Mouse (Mus musculus) gastrocnemius, adult 2 months (tissue): ENCODE results near the gene Paox. TPM values are rescaled to one million over a fixed set of nuclear protein-coding genes. Genes with fewer than 3 reads are reported as not detected.

Source experiments
- DNase-seq: peaks from one replicate; pipeline ENCODE4 v3.0.0; 2022
- H3K27ac ChIP-seq: fragments of 200-600 bp; 2 replicates; pipeline ENCODE4 v1.8.1; 2022; ENCODE audit warnings: mild to moderate bottlenecking
- H3K4me3 ChIP-seq: fragments of 200-600 bp; 2 replicates; pipeline ENCODE4 v1.8.1; 2022; ENCODE audit warnings: mild to moderate bottlenecking, moderate library complexity
- CTCF ChIP-seq: fragments of 200-600 bp; IDR thresholded peaks from 2 replicates; pipeline ENCODE4 v1.8.1; 2022; ENCODE audit warnings: antibody characterized with exemption, mild to moderate bottlenecking, moderate library complexity
- intact Hi-C: fragments of 180-260 bp; cut with DNase I; formaldehyde crosslinking; loops from one replicate; pipeline ENCODE4 v1.15.1; 2025
- total RNA-seq, 2 experiments: library from RNA; stranded (reverse); gene quantifications; 2 replicates each; pipeline ENCODE4 v1.2.3; 2021

Gene Paox
- total RNA-seq, 2 experiments from 2014 or later = 3.6 to 5.1 TPM

DNA sequence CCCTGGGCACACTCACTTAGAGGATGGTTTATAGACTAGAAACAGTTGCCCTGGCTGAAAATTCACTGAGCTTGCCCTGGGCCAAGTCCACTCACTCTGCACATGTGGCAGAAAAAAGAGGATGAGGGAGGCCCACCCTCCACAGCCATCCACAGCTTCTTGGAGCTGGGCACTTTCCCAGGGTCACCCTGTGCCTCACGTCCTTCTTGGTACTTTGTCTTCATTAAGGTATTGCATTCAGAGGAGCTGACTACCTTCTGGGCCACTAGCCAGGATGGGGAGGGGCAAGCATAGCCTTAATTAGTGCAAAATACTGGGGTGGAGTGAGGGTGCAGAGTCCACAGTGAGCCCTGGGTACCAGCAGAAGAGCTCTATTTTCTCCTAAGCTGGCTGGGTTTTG is 20.0 kb upstream of the Paox start:
- H3K4me3 ChIP-seq = no peak overlapping the region
- intact Hi-C loops = no loop called here

DNA sequence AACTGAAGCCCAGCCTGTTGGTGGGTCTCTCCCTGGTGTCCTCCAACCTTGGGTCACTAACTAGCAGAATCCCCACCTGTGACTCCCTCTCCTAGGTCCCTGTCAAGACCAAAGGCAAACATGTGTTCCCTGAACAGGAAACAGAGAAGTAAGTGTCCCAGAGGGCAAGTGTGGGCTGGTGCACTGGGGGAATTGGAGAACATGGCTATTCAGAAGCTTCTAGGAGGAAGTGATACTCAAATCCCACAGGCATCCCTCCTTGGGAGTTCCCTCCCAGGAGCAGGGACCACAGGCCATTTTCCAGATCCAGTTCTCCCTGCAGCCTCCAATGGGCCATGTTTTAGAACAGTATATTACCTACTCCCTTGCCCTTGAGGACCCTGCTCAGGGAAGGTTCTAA is 19.5 kb upstream of the Paox start:
- DNase-seq = no peak
- no peak overlapping the region for H3K27ac ChIP-seq
- TF ChIP-seq CTCF = no peak
- no peak overlapping the region for H3K4me3 ChIP-seq
- intact Hi-C loops = no loop called here

More for the DNA sequence above, 20.0 kb upstream of the Paox start:
- no peak overlapping the region for H3K27ac ChIP-seq
- no peak for TF ChIP-seq CTCF
- no peak for DNase-seq

DNA sequence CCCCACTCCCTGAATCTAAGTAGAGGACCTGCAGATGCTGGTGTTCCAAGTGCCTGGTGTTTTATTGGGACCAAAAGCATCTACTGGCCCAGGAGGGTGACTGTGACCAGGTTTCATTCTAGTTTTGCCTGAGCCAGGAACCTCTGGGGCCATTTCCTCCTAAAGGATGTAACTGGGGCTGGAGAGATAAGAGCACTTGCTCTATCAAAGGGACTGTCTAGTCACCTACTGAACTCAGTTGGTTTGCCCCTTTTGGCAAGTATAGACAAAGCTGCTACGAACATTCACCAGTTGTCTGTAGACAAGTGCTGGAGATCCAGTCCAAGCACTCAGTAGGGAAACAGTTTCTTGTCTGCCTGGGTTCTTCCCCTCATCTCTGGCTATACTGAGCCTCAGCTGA is 17.1 kb upstream of the Paox start:
- DNase-seq = no peak
- no peak for TF ChIP-seq CTCF
- Histone ChIP-seq H3K4me3 (no peak overlapping the region), H3K27ac (no peak overlapping the region)
- intact Hi-C loops = no loop called here

DNA sequence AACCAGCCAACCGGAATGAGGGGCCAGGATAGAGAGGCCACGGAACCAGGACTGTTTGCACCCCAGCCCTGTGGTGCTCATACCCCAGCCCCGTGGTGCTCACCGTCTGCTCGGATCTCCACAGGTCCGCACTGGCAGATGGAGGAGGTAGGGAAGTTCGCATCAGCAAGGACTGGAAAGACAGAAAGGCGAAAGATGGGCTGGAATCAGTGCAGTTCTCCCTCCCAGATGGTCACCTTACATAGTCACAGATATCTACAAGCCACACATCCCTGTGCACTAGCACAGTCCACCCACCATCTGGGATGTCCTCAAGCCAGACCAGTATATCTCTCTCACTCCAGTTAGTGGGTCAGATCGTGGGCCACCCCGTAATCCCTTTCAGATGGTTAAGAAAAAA is 14.1 kb upstream of the Paox start:
- DNase-seq = no peak
- Histone ChIP-seq H3K27ac (peak overlapping the region; percentile 94), H3K4me3 (peak overlapping the region; percentile 84)
- no peak for TF ChIP-seq CTCF
- intact Hi-C loops = no loop called here

DNA sequence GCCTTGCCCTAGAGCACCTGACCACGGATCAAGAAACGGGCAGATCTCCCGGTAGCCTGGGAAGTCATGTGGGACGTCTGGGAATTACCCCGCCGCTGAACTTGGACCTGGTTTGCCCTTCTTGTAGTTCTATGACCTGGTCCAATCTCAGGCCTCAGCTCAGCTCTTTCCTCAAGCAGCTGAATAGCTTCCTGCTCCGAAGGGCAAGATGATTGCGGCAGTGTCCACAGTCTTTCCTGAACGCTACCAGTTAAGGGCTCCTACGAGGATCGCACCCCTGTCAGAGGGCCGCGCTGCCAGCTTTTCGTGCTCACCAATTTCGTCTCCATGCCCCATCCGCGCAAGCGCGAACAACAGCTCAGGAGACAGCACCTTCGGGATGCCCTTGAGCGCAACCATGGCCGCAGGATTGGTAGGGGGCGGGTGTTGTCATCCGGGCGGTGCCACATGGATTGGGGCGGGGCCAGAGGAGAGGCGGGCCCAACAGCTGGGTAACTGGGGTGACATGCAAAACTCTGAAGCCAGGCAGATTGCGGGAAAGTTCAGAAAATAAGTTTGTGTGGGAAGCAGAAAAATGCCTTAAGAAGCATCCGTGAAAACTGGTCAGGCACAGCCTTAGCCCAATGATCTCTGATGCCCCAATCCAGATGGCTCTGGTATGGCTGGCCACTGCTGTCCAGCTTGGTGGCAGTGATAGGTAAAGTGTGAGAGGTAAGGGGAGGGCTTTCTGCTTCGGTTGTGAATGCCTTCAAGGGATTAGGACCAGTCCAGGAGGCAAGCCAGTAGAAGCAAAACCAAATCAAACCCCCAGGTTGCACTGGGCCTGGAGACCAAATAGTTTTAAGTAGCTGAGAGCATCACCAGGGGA is 13.4 kb upstream of the Paox start, which contains the start of gene Fuom:
Gene Fuom (minus strand): TSS at position 449 of the 868 bp plus-strand sequence.
- intact Hi-C loops = loop anchor here (1.0 kb wide), 1 partner anchor 14 kb away; the partner anchor contains the start of gene Echs1
- peak within 1 kb of the TSS; percentile 94 for H3K27ac ChIP-seq
- TF ChIP-seq CTCF = no peak; the same call in 1 of the 2 replicates

DNA sequence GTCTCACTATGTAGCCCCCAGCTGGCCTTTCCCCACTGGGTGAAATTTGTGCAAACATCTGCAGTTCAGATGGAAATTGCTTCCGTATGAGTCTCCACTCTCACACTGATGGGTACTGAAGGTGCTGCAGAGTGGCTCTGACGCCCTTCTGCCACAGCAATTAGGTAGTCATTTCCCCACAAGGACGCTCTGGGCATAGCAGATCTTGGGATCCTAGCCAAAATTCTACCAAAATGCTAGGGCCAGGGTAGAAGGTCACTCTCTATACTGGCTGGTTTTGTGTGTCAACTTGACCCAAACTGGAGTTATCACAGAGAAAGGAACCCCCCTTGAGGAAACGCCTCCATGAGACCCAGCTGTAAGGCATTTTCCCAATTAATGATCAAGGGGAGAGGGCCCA is 11.6 kb upstream of the Paox start:
- Histone ChIP-seq H3K27ac (no peak overlapping the region), H3K4me3 (no peak overlapping the region)
- no peak for DNase-seq
- TF ChIP-seq CTCF = no peak
- intact Hi-C loops = no loop called here

More for the DNA sequence above, 13.4 kb upstream of the Paox start, which contains the start of gene Fuom:
- peak; percentile 92 for DNase-seq
- peak within 1 kb of the TSS; percentile 84 for H3K4me3 ChIP-seq

DNA sequence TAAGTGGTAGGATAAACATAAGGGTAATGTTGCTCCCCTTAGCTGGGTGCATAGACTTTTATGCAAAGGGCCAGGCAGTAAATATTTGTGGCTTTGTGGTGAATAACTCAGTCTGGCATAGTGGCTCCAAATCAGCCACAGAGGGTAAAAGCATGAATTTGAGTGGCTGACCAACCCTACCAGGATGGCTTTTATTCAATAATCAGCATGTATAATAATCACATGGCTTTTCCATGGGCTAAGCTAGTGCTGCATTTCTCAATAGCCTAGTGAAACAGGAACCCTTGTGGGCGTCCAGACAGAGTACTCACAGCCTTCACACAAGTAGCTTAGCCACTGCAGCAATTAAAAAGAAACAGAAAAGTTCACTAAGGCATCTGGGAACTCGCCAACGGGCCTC is 3.7 kb upstream of the Paox start:
- DNase-seq = no peak
- intact Hi-C loops = no loop called here
- TF ChIP-seq CTCF = no peak
- Histone ChIP-seq H3K4me3 (no peak overlapping the region), H3K27ac (no peak overlapping the region)

DNA sequence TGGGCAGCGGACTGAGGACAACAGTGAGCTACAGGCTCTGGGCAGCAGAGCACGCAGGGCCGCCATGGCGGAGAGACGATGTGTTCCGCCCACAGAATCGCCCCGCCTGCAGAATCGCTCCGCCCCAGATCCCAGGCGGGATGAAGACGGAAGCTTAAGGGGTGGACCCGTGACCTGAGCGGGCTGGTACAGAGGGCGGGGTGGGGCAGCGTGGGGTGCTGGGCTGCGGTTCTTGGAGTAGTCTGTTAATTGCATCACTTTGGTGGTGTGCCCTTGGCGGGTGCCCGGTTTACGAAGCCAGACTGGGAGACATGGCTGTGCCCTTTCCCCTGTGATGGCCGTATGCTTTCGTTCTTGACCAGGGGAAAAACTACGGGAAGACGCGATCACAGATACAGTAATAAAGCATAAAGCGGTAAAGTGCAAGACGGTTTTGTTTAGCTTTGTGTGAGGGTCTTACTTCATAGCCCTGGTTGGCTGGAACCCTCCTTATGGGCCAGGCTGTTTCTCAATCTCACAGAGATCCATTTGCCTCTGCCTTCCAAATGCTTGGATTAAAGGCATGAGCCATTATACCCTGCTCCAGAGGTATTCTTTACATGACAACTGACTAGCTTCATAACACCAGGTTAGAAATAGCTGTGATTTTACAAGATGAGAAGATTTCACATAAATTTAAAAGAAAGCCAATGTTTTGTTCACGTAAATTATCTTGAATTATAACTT is 893 bp downstream of the Paox start, which contains the start of gene Echs1:
Gene Echs1 (minus strand): TSS at position 148 of the 726 bp plus-strand sequence.
- DNase-seq = peak; percentile 95
- Histone ChIP-seq H3K4me3 (peak within 1 kb of the TSS; percentile 91), H3K27ac (peak within 1 kb of the TSS; percentile 97)
- no peak for TF ChIP-seq CTCF
- intact Hi-C loops = loop anchor here (1.0 to 5.0 kb wide), 2 partner anchors 14 to 79 kb away; partner anchors contain the start of genes Fuom, Tubgcp2 and Zfp511

DNA sequence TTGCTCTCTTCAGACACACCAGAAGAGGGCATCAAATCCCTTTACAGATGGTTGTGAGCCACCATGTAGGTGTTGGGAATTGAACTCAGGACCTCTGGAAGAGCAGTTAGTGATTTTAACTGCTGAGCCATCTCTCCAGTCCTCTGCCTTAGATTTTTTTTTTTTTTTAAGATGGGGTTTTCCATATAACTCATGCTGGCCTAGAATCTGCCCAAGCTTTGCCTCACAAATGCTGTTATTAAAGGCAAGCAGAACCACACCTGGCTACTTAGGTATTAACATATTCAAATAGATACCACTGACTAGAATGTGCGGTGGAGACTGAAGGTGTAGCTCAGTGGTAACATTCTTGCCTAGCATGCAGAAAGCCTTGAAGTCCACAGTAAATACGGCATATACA is 4.9 kb downstream of the Paox start:
- no peak overlapping the region for H3K4me3 ChIP-seq
- intact Hi-C loops = loop anchor here (10.0 kb wide), 1 partner anchor 1196 kb away; no protein-coding TSS in a partner anchor
- DNase-seq = no peak
- no peak overlapping the region for H3K27ac ChIP-seq
- TF ChIP-seq CTCF = no peak

DNA sequence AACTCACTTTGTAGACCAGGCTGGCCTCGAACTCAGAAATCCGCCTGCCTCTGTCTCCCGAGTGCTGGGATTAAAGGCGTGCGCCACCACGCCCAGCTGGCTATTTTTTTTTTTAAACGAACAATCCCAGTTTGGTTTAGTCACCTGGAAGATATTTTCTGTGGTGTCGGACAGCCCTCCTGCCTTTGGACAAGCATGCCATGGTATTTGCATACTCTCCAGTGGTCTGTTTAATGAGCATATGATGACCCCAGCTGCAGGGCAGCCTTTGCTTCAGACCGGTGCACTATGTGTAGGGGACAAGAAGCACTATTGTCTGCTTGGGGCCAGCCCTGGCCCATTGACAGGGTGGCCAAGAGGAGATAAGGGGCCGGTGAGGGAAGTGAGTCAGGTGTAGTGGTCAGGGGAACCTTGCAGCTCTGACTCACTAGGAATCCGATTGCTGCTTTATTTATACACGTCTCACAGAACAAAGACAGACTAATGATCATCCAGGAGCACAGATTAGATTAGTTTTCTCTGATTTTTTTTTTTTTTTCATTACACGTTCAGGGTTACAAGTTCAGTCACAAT is 5.8 kb downstream of the Paox start:
- no peak overlapping the region for H3K4me3 ChIP-seq
- DNase-seq = no peak
- intact Hi-C loops = loop anchor here (10.0 kb wide), 1 partner anchor 1197 kb away; no protein-coding TSS in a partner anchor
- TF ChIP-seq CTCF = no peak
- H3K27ac ChIP-seq = no peak overlapping the region

DNA sequence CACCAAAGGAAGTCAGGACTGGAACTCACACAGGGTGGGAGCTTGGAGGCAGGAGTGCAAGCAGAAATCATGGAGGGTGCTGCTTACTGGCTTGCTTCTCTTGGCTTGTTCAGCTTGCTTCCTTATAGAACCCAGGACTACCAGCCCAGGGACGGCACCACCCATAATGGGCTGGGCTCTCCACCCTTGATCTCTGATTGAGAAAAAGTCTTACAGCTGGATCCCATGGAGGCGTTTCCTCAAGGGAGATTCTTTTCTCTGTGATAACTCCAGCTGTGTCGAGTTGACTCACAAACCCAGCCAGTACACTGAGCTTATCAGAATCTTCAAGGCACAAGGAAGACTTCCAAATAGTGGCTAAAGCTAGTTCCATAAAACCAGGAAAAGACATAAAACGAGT is 7.2 kb downstream of the Paox start:
- H3K27ac ChIP-seq = no peak overlapping the region
- TF ChIP-seq CTCF = no peak
- intact Hi-C loops = loop anchor here (10.0 kb wide), 1 partner anchor 1198 kb away; no protein-coding TSS in a partner anchor
- no peak overlapping the region for H3K4me3 ChIP-seq
- no peak for DNase-seq

DNA sequence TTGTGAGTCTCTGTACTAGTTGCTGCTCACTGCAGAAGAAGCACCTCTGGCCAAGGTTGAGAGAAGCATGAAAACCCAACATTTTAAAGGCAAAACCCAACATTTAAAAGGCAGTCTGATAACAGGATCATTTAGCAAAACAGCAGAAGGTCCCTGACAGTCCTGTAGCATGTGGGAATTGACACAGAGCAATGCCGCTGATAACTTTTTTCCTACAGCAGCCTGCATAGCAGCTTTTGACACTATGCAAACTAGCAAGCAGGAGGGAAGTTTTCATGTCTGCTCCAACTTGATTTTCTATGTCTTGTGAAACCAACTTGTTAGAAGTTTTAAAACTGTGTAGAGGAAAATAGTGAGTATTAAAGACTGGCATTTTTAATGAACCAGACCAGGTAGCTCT is 8.8 kb downstream of the Paox start:
- intact Hi-C loops = loop anchor here (10.0 kb wide), 1 partner anchor 1200 kb away; no protein-coding TSS in a partner anchor
- no peak overlapping the region for H3K27ac ChIP-seq
- no peak overlapping the region for H3K4me3 ChIP-seq
- no peak for DNase-seq
- no peak for TF ChIP-seq CTCF
